Mouse (Mus musculus): ENCODE measurements around the gene Bcas3. TPM values are rescaled to one million over a fixed set of nuclear protein-coding genes. Genes with fewer than 3 reads are reported as not detected.
A peak's percentile ranks its signal among the peaks of the same experiment; 100 is the strongest.

Bcas3 gene
- polyA plus RNA-seq, 1 experiment from 2014 or later: 28.0 TPM

DNA sequence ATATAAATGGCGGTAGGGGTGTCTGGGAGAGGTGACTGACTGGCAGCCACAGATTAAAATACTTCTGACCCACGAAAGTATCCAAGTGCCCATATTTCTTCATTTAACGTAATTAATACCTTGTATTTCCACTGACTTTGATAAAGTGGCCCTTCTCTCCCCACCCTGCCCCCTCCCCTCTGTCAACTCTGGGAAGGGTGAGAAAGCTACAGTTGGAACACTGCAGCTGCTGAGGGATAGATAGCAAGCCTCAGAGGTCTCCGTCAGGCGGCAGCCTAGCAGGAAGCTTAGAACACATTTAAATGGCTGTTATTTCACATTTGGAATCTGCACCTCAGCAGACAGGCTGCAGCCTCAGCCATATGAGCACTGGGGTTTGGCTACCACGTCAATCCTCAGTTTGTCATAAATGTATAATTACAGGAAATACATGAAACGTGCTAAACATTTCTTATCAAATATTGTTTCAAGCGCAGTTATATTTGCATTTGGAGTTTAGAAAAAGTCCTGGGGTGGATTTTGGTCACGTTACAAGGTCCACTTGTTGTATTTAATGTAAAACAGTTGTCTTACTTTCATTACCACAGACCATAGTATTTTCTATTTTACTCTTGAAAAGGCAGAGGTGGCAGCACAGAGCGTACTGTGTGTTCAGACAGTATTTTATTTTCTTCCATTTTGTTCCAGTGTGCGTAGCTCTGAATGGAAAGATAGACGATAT is 291.2 kb downstream of the Bcas3 start:
- Histone ChIP-seq H3K4me3 (ENCODE audit: low read depth, low read length) (no peak overlapping the region), H3K9ac (ENCODE audit: low read depth, low read length) (peak overlapping the region; percentile 45), H3K9me3 (ENCODE audit: control insufficient read depth, low read length) (no peaks in the 10 kb centered on the region), H3K36me3 (ENCODE audit: control insufficient read depth, insufficient read depth, low read length) (no peaks in the 10 kb centered on the region), H3K4me1 (ENCODE audit: control insufficient read depth, insufficient read depth, low read length) (peaks cover 43% of the 10 kb centered on the region), H3K27me3 (replicated peaks; ENCODE audit: control insufficient read depth, insufficient read depth, low read length) (no peaks in the 10 kb centered on the region), H3K4me2 (ENCODE audit: low read depth, low read length) (peak overlapping the region; percentile 44), H3K27ac (replicated peaks; ENCODE audit: low read depth, low read length) (peak overlapping the region; percentile 75)
- WGBS: 32% methylated on average over 12 of the region's 12 CpGs
- ATAC-seq (ENCODE audit: low read depth) (no peak), DNase-seq (ENCODE audit: low spot score) (no peak)

DNA sequence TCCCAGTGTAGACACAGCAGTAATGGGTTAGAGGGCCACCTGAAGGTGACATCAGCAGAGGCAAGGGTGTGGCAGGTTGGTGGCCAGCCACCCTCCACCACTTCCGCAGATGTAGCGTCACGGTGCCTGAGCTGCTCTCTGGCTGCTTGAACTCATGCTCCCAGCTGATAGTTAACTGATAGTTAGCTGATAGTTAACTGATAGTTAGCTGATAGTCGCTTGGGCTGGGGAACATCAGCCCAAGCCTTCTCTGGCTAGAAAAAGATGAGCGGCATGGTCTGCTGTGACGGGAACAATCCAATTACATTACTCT is 291.7 kb downstream of the Bcas3 start:
- Histone ChIP-seq H3K27ac (replicated peaks; ENCODE audit: low read depth, low read length) (no peak overlapping the region), H3K4me2 (ENCODE audit: low read depth, low read length) (peak overlapping the region; percentile 44)
- WGBS: 68% methylated on average over 6 of the region's 6 CpGs

DNA sequence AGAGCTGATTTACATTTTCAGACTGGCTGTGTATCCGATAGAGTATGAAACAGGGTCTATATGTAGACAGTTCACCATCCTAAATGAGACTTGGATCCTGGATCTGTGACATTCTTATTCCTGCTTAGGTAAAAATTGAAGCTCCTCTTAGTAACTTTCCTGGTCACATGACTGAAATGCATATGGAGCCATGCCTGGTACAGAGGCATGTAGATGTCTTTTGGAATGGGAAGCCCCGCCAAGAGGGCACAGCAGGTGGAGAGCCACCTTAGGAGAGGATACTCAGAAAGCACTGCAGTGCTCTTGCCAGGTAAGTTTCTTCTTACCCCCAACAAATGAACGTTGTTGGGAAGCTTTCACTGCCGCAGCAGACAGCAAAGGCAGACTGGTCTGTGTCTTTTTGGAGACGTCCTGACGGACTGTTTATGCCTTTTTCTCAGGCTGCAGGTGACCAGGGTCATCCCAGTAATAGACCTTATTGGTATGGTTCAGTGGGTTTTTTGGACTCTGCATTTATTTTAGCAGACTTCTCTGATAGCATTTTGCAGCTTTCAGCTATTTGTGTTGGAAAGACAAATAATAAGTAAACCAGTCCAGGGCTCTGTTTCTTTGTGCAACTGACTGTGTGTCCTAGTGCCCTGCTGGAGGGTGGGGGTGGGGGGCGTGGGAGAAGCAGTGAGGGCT is 292.3 kb downstream of the Bcas3 start:
- Histone ChIP-seq H3K9me3 (ENCODE audit: control insufficient read depth, low read length) (no peaks in the 10 kb centered on the region), H3K27me3 (replicated peaks; ENCODE audit: control insufficient read depth, insufficient read depth, low read length) (no peaks in the 10 kb centered on the region), H3K4me2 (ENCODE audit: low read depth, low read length) (no peak overlapping the region), H3K27ac (replicated peaks; ENCODE audit: low read depth, low read length) (no peak overlapping the region), H3K4me1 (ENCODE audit: control insufficient read depth, insufficient read depth, low read length) (peaks cover 37% of the 10 kb centered on the region), H3K36me3 (ENCODE audit: control insufficient read depth, insufficient read depth, low read length) (no peaks in the 10 kb centered on the region), H3K9ac (ENCODE audit: low read depth, low read length) (no peak overlapping the region), H3K4me3 (ENCODE audit: low read depth, low read length) (no peak overlapping the region)
- 76% methylated on average over 7 of the region's 7 CpGs for WGBS
- DNase-seq (ENCODE audit: low spot score): no peak
- no peak for ATAC-seq (ENCODE audit: low read depth)

More for the DNA sequence above, 291.7 kb downstream of the Bcas3 start:
- H3K36me3 ChIP-seq (ENCODE audit: control insufficient read depth, insufficient read depth, low read length): no peaks in the 10 kb centered on the region
- ATAC-seq (ENCODE audit: low read depth) (no peak), DNase-seq (ENCODE audit: low spot score) (no peak)
- H3K4me1 ChIP-seq (ENCODE audit: control insufficient read depth, insufficient read depth, low read length): peaks cover 43% of the 10 kb centered on the region
- H3K9me3 ChIP-seq (ENCODE audit: control insufficient read depth, low read length): no peaks in the 10 kb centered on the region
- no peak overlapping the region for H3K4me3 ChIP-seq (ENCODE audit: low read depth, low read length)
- H3K27me3 ChIP-seq (replicated peaks; ENCODE audit: control insufficient read depth, insufficient read depth, low read length): no peaks in the 10 kb centered on the region
- H3K9ac ChIP-seq (ENCODE audit: low read depth, low read length): no peak overlapping the region

DNA sequence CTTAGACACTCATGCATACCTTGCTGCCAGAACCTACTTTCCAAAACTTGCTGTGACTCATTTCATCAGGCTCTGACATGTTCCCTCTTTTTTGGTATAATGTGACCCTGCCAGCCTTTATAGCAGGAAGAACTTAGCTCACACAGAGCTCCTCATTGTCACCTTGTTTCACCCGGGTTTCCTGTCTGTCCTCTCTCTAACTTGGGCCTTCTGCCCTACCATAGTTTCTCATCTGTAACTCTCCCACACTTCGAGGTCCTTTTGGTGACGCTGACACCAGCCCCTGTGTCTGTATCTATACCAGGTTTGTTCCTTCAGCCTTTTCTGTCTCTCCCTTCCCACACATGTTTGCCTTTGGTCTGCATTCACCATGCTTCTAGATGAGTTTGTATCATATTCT is 295.9 kb downstream of the Bcas3 start:
- H3K4me2 ChIP-seq (ENCODE audit: low read depth, low read length): no peak overlapping the region
- no peak for DNase-seq (ENCODE audit: low spot score)
- H3K27me3 ChIP-seq (replicated peaks; ENCODE audit: control insufficient read depth, insufficient read depth, low read length): no peaks in the 10 kb centered on the region
- H3K9ac ChIP-seq (ENCODE audit: low read depth, low read length): no peak overlapping the region
- WGBS: 52% methylated on average over 3 of the region's 3 CpGs
- H3K9me3 ChIP-seq (ENCODE audit: control insufficient read depth, low read length): no peaks in the 10 kb centered on the region
- H3K27ac ChIP-seq (replicated peaks; ENCODE audit: low read depth, low read length): no peak overlapping the region
- H3K4me3 ChIP-seq (ENCODE audit: low read depth, low read length): no peak overlapping the region
- no peaks in the 10 kb centered on the region for H3K36me3 ChIP-seq (ENCODE audit: control insufficient read depth, insufficient read depth, low read length)
- no peak for ATAC-seq (ENCODE audit: low read depth)
- H3K4me1 ChIP-seq (ENCODE audit: control insufficient read depth, insufficient read depth, low read length): peaks cover 15% of the 10 kb centered on the region

DNA sequence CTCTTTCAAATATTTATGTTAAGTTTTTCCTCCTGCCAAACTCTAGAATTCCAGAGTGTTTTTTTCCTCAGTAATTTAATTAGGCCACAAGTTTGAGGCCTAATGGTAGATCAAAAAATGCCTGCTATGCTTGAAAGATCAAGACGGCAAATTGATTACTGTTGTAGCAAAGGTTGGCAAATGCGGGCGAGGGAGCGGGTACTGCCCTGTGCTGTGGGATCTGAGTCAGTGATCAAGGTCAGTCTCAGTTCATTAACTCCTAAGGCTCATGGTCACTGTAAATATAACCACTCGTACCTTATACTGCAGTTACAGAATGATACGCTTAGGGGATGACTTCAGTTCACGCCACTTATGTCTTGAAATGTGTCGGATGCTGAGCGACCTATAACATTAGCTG is 296.4 kb downstream of the Bcas3 start:
- H3K4me2 ChIP-seq (ENCODE audit: low read depth, low read length): no peak overlapping the region

DNA sequence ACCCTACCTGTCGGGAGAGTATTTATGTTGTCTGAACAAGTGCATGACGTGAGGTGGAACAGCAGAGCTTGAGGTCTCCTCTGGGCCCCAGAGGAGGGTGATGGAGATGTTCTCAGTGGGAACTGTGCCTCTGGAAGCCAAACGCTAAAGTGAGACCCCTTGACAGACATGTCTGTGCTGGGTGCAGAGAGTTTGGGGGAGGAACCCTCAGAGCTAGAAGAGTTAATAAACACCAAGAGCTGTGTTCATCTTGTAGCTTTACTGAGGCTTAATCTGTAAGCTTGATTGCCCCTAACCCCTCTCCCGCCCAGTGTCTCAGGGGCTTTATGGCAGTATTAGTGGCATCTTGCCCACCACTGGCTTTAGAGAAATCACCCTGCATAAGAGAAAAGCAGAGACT is 304.5 kb downstream of the Bcas3 start:
- DNase-seq (ENCODE audit: low spot score) (no peak), ATAC-seq (ENCODE audit: low read depth) (no peak)
- no peak overlapping the region for H3K4me2 ChIP-seq (ENCODE audit: low read depth, low read length)
- H3K4me1 ChIP-seq (ENCODE audit: control insufficient read depth, insufficient read depth, low read length): no peaks in the 10 kb centered on the region
- no peak overlapping the region for H3K27ac ChIP-seq (replicated peaks; ENCODE audit: low read depth, low read length)
- no peaks in the 10 kb centered on the region; the same call in 1 of the 2 replicates for H3K27me3 ChIP-seq (replicated peaks; ENCODE audit: control insufficient read depth, insufficient read depth, low read length)
- no peaks in the 10 kb centered on the region for H3K9me3 ChIP-seq (ENCODE audit: control insufficient read depth, low read length)
- H3K36me3 ChIP-seq (ENCODE audit: control insufficient read depth, insufficient read depth, low read length): no peaks in the 10 kb centered on the region
- no peak overlapping the region for H3K9ac ChIP-seq (ENCODE audit: low read depth, low read length)
- 75% methylated on average over 4 of the region's 4 CpGs for WGBS
- H3K4me3 ChIP-seq (ENCODE audit: low read depth, low read length): no peak overlapping the region

More for the DNA sequence above, 296.4 kb downstream of the Bcas3 start:
- Histone ChIP-seq H3K27ac (replicated peaks; ENCODE audit: low read depth, low read length) (no peak overlapping the region), H3K4me1 (ENCODE audit: control insufficient read depth, insufficient read depth, low read length) (peaks cover 11% of the 10 kb centered on the region), H3K4me3 (ENCODE audit: low read depth, low read length) (no peak overlapping the region), H3K27me3 (replicated peaks; ENCODE audit: control insufficient read depth, insufficient read depth, low read length) (no peaks in the 10 kb centered on the region), H3K36me3 (ENCODE audit: control insufficient read depth, insufficient read depth, low read length) (no peaks in the 10 kb centered on the region), H3K9me3 (ENCODE audit: control insufficient read depth, low read length) (no peaks in the 10 kb centered on the region), H3K9ac (ENCODE audit: low read depth, low read length) (no peak overlapping the region)
- no peak for DNase-seq (ENCODE audit: low spot score)
- WGBS: 61% methylated on average over 9 of the region's 9 CpGs
- ATAC-seq (ENCODE audit: low read depth): no peak

DNA sequence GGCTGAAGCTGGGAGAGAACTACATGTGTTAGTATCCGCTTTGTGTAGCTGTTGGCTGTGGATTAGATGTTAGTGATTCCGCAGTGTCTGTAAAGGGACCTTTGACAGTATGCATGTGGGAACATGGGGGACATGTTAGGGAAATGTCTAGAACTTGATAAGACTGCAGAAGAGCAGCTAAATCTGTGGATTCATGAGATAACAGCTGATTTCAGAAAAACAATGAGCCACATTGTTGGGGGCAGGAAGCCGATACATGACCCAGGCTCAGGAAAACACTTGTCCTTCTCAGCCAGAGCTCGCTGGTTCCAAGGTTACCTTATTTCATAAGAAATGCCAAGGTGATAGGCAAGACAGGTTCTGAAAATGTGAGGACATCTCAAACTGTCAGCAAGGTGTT is 307.3 kb downstream of the Bcas3 start:
- ATAC-seq (ENCODE audit: low read depth) (no peak), DNase-seq (ENCODE audit: low spot score) (no peak)
- no peaks in the 10 kb centered on the region for H3K4me1 ChIP-seq (ENCODE audit: control insufficient read depth, insufficient read depth, low read length)
- no peaks in the 10 kb centered on the region; the same call in 1 of the 2 replicates for H3K27me3 ChIP-seq (replicated peaks; ENCODE audit: control insufficient read depth, insufficient read depth, low read length)
- no peaks in the 10 kb centered on the region for H3K36me3 ChIP-seq (ENCODE audit: control insufficient read depth, insufficient read depth, low read length)
- no peak overlapping the region for H3K27ac ChIP-seq (replicated peaks; ENCODE audit: low read depth, low read length)
- 76% methylated on average over 4 of the region's 4 CpGs for WGBS
- no peak overlapping the region for H3K9ac ChIP-seq (ENCODE audit: low read depth, low read length)
- H3K4me3 ChIP-seq (ENCODE audit: low read depth, low read length): no peak overlapping the region
- no peak overlapping the region for H3K4me2 ChIP-seq (ENCODE audit: low read depth, low read length)
- no peaks in the 10 kb centered on the region for H3K9me3 ChIP-seq (ENCODE audit: control insufficient read depth, low read length)

DNA sequence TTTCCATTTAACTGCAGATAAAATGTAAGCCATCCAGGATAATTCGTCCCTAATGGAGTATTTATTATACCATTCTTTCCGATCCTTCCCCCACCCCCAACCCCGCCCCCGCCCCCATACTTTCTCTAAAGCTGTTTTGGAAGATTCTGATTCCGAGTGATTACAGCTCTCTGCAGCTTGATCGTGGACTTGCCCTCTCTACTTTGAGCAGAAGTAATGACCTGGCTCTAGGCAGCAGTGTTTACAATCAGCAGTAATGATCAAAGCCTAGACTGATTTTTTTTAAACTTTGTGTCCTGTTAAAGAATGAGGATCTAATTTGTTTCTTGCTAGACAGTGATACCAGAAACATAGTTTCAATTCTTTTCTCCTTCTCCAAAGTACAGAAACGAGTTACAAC is 314.2 kb downstream of the Bcas3 start:
- no peak overlapping the region for H3K27ac ChIP-seq (replicated peaks; ENCODE audit: low read depth, low read length)
- peak overlapping the region; percentile 47 for H3K4me2 ChIP-seq (ENCODE audit: low read depth, low read length)

More for the DNA sequence above, 314.2 kb downstream of the Bcas3 start:
- no peaks in the 10 kb centered on the region for H3K9me3 ChIP-seq (ENCODE audit: control insufficient read depth, low read length)
- no peak overlapping the region for H3K9ac ChIP-seq (ENCODE audit: low read depth, low read length)
- H3K4me1 ChIP-seq (ENCODE audit: control insufficient read depth, insufficient read depth, low read length): peaks cover 24% of the 10 kb centered on the region
- no peaks in the 10 kb centered on the region for H3K36me3 ChIP-seq (ENCODE audit: control insufficient read depth, insufficient read depth, low read length)
- no peak for ATAC-seq (ENCODE audit: low read depth)
- no peaks in the 10 kb centered on the region; the same call in 1 of the 2 replicates for H3K27me3 ChIP-seq (replicated peaks; ENCODE audit: control insufficient read depth, insufficient read depth, low read length)
- 25% methylated on average over 7 of the region's 7 CpGs for WGBS
- peak overlapping the region; percentile 20; the same call in 1 of the 2 replicates for H3K4me3 ChIP-seq (ENCODE audit: low read depth, low read length)
- no peak for DNase-seq (ENCODE audit: low spot score)
